Mouse (Mus musculus): ENCODE results near the gene Gipc2. TPM values are rescaled to one million over a fixed set of nuclear protein-coding genes. Genes with fewer than 3 reads are reported as not detected.

Gipc2 gene
- total and polyA plus RNA-seq, 3 experiments, result 0.33 TPM; not detected in 2

GRCm38 (mm10) chr3:152066696-152067095 lies 99.3 kb downstream of the Gipc2 start:
- no peaks in the 10 kb centered on the region for H3K27me3 ChIP-seq (ENCODE audit: insufficient read depth, low read length)
- H3K36me3 ChIP-seq (replicated peaks), result no peaks in the 10 kb centered on the region
- no peak for ATAC-seq (ENCODE audit: extremely low read depth, insufficient number of reproducible peaks, low FRiP score, poor library complexity, severe bottlenecking)
- peaks cover 7% of the 10 kb centered on the region; the same call in 1 of the 2 replicates for H3K9me3 ChIP-seq (replicated peaks)
- H3K4me3 ChIP-seq (ENCODE audit: low read depth, low read length), result no peak overlapping the region
- TF ChIP-seq TAL1 (conservative IDR thresholded peaks at IDR 0.05; ENCODE audit: low read depth, low read length), result no peak
- no peak for TF ChIP-seq GATA1 (IDR thresholded peaks at IDR 0.05; ENCODE audit: borderline replicate concordance, low read length)
- no peak for TF ChIP-seq CTCF (IDR thresholded peaks at IDR 0.05; ENCODE audit: low read depth, low read length)
- TF ChIP-seq GATA2 (IDR thresholded peaks at IDR 0.05; ENCODE audit: borderline replicate concordance, low read depth, low read length), result no peak
- no peak for TF ChIP-seq POLR2AphosphoS5 (IDR thresholded peaks at IDR 0.05; ENCODE audit: insufficient replicate concordance, low read depth, low read length)
- H3K4me1 ChIP-seq (ENCODE audit: insufficient read depth, low read depth, low read length), result no peaks in the 10 kb centered on the region
- DNase-seq (ENCODE audit: low spot score), result no peak

- no peaks in the 10 kb centered on the region for H3K36me3 ChIP-seq (replicated peaks)
- DNase-seq (ENCODE audit: low spot score), result no peak
- no peak for TF ChIP-seq POLR2AphosphoS5 (IDR thresholded peaks at IDR 0.05; ENCODE audit: insufficient replicate concordance, low read depth, low read length)
- no peak for TF ChIP-seq GATA2 (IDR thresholded peaks at IDR 0.05; ENCODE audit: borderline replicate concordance, low read depth, low read length)
- no peak for TF ChIP-seq CTCF (IDR thresholded peaks at IDR 0.05; ENCODE audit: low read depth, low read length)
- no peak for TF ChIP-seq TAL1 (conservative IDR thresholded peaks at IDR 0.05; ENCODE audit: low read depth, low read length)
- TF ChIP-seq GATA1 (IDR thresholded peaks at IDR 0.05; ENCODE audit: borderline replicate concordance, low read length), result no peak
- no peak overlapping the region for H3K4me3 ChIP-seq (ENCODE audit: low read depth, low read length)
- H3K9me3 ChIP-seq (replicated peaks), result no peaks in the 10 kb centered on the region
- H3K27me3 ChIP-seq (ENCODE audit: insufficient read depth, low read length), result no peaks in the 10 kb centered on the region
- no peak for ATAC-seq (ENCODE audit: extremely low read depth, insufficient number of reproducible peaks, low FRiP score, poor library complexity, severe bottlenecking)
- no peaks in the 10 kb centered on the region for H3K4me1 ChIP-seq (ENCODE audit: insufficient read depth, low read depth, low read length)
These were observed 100.2 kb downstream of the Gipc2 start for GRCm38 (mm10) chr3:152065806-152066205.

DNA sequence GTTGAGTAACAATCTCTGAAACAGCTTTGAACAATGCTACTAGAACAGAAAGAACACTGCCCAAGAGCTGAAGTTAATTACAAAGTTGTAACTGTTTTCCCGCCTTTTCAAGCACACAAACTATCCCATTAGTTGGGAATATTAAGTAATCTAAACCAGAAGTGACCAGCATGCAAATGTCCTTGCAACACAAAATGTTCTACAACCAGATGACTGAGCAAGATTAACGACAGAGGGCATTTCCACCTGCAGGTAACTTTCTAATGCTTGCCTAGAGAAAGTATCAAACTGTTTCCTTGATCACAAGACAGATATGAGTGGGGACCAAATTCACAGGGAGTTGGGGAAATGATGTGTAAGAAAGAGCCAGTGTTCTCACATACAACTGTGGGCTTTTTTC lies 101.9 kb downstream of the Gipc2 start:
- no peaks in the 10 kb centered on the region for H3K4me1 ChIP-seq (ENCODE audit: insufficient read depth, low read depth, low read length)
- no peak for DNase-seq (ENCODE audit: low spot score)
- no peak for ATAC-seq (ENCODE audit: extremely low read depth, insufficient number of reproducible peaks, low FRiP score, poor library complexity, severe bottlenecking)
- no peaks in the 10 kb centered on the region for H3K36me3 ChIP-seq (replicated peaks)
- TF ChIP-seq TAL1 (conservative IDR thresholded peaks at IDR 0.05; ENCODE audit: low read depth, low read length) (no peak), GATA2 (IDR thresholded peaks at IDR 0.05; ENCODE audit: borderline replicate concordance, low read depth, low read length) (no peak), GATA1 (IDR thresholded peaks at IDR 0.05; ENCODE audit: borderline replicate concordance, low read length) (no peak), POLR2AphosphoS5 (IDR thresholded peaks at IDR 0.05; ENCODE audit: insufficient replicate concordance, low read depth, low read length) (no peak), CTCF (IDR thresholded peaks at IDR 0.05; ENCODE audit: low read depth, low read length) (no peak)
- no peaks in the 10 kb centered on the region for H3K9me3 ChIP-seq (replicated peaks)
- H3K4me3 ChIP-seq (ENCODE audit: low read depth, low read length), result no peak overlapping the region
- H3K27me3 ChIP-seq (ENCODE audit: insufficient read depth, low read length), result no peaks in the 10 kb centered on the region

DNA sequence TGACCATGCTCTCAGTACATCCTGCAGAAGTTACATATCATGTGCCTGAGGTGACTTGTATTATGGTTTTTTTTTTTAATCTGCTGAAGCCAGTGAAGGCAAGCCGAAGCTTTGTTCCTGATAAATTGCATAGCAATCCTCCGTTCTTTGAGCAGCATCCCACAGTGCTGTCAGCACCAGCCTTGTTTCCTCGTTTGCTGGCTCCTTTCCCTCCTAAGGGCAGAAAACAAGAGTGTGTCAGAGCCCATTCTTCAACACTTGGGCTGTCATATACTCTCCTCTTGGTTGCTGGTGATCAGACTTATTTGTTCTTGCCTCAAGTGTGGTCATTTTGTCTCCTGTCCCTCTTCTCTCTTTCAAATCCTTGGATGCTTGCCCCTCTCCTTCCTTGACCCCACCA lies 103.2 kb downstream of the Gipc2 start:
- DNase-seq (ENCODE audit: low spot score), result no peak
- TF ChIP-seq POLR2AphosphoS5 (IDR thresholded peaks at IDR 0.05; ENCODE audit: insufficient replicate concordance, low read depth, low read length), result no peak
- no peak for TF ChIP-seq TAL1 (conservative IDR thresholded peaks at IDR 0.05; ENCODE audit: low read depth, low read length)
- Histone ChIP-seq H3K36me3 (replicated peaks) (no peaks in the 10 kb centered on the region), H3K9me3 (replicated peaks) (no peaks in the 10 kb centered on the region), H3K4me1 (ENCODE audit: insufficient read depth, low read depth, low read length) (no peaks in the 10 kb centered on the region), H3K27me3 (ENCODE audit: insufficient read depth, low read length) (no peaks in the 10 kb centered on the region), H3K4me3 (ENCODE audit: low read depth, low read length) (no peak overlapping the region)
- no peak for ATAC-seq (ENCODE audit: extremely low read depth, insufficient number of reproducible peaks, low FRiP score, poor library complexity, severe bottlenecking)

- ATAC-seq (ENCODE audit: extremely low read depth, insufficient number of reproducible peaks, low FRiP score, poor library complexity, severe bottlenecking), result no peak
- Histone ChIP-seq H3K4me1 (ENCODE audit: insufficient read depth, low read depth, low read length) (no peaks in the 10 kb centered on the region), H3K4me3 (ENCODE audit: low read depth, low read length) (no peak overlapping the region), H3K27me3 (ENCODE audit: insufficient read depth, low read length) (no peaks in the 10 kb centered on the region), H3K36me3 (replicated peaks) (no peaks in the 10 kb centered on the region), H3K9me3 (replicated peaks) (no peaks in the 10 kb centered on the region)
- TF ChIP-seq POLR2AphosphoS5 (IDR thresholded peaks at IDR 0.05; ENCODE audit: insufficient replicate concordance, low read depth, low read length), result no peak
- TF ChIP-seq TAL1 (conservative IDR thresholded peaks at IDR 0.05; ENCODE audit: low read depth, low read length), result no peak
- no peak for TF ChIP-seq CTCF (IDR thresholded peaks at IDR 0.05; ENCODE audit: low read depth, low read length)
- no peak for TF ChIP-seq GATA2 (IDR thresholded peaks at IDR 0.05; ENCODE audit: borderline replicate concordance, low read depth, low read length)
- no peak for TF ChIP-seq GATA1 (IDR thresholded peaks at IDR 0.05; ENCODE audit: borderline replicate concordance, low read length)
- DNase-seq (ENCODE audit: low spot score), result no peak
These were observed 104.9 kb downstream of the Gipc2 start for GRCm38 (mm10) chr3:152061145-152061544.

GRCm38 (mm10) chr3:152058235-152058634 lies 107.8 kb downstream of the Gipc2 start:
- no peak for DNase-seq (ENCODE audit: low spot score)
- TF ChIP-seq POLR2AphosphoS5 (IDR thresholded peaks at IDR 0.05; ENCODE audit: insufficient replicate concordance, low read depth, low read length) (no peak), GATA1 (IDR thresholded peaks at IDR 0.05; ENCODE audit: borderline replicate concordance, low read length) (no peak), CTCF (IDR thresholded peaks at IDR 0.05; ENCODE audit: low read depth, low read length) (no peak), GATA2 (IDR thresholded peaks at IDR 0.05; ENCODE audit: borderline replicate concordance, low read depth, low read length) (no peak), TAL1 (conservative IDR thresholded peaks at IDR 0.05; ENCODE audit: low read depth, low read length) (no peak)
- Histone ChIP-seq H3K9me3 (replicated peaks) (no peaks in the 10 kb centered on the region), H3K36me3 (replicated peaks) (no peaks in the 10 kb centered on the region), H3K27me3 (ENCODE audit: insufficient read depth, low read length) (no peaks in the 10 kb centered on the region), H3K4me1 (ENCODE audit: insufficient read depth, low read depth, low read length) (no peaks in the 10 kb centered on the region), H3K4me3 (ENCODE audit: low read depth, low read length) (no peak overlapping the region)
- no peak for ATAC-seq (ENCODE audit: extremely low read depth, insufficient number of reproducible peaks, low FRiP score, poor library complexity, severe bottlenecking)

DNA sequence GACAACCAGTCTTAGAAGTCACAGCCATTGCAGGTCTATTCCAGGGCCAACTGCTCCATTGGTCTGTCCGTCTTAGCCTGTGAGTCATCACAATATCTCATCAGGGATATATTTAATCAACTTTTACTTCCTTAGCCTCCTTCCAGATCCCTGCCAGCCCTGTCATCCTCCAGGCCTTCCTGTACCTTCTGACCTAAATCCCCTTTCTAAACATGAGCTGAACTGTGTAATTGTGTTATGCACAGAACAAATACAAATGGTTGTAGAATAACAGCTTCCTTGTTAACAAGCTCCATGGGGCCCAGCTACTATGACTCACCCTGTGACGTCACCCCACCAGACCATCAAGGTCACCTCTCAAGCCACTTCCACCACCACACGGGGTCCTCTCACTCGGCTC lies 111.8 kb downstream of the Gipc2 start:
- H3K4me1 ChIP-seq (ENCODE audit: insufficient read depth, low read depth, low read length), result no peaks in the 10 kb centered on the region
- H3K4me3 ChIP-seq (ENCODE audit: low read depth, low read length), result no peak overlapping the region

More for the DNA sequence above, 111.8 kb downstream of the Gipc2 start:
- H3K9me3 ChIP-seq (replicated peaks), result no peaks in the 10 kb centered on the region
- TF ChIP-seq CTCF (IDR thresholded peaks at IDR 0.05; ENCODE audit: low read depth, low read length), result no peak
- no peak for TF ChIP-seq GATA2 (IDR thresholded peaks at IDR 0.05; ENCODE audit: borderline replicate concordance, low read depth, low read length)
- no peak for TF ChIP-seq POLR2AphosphoS5 (IDR thresholded peaks at IDR 0.05; ENCODE audit: insufficient replicate concordance, low read depth, low read length)
- TF ChIP-seq GATA1 (IDR thresholded peaks at IDR 0.05; ENCODE audit: borderline replicate concordance, low read length), result no peak
- no peak for TF ChIP-seq TAL1 (conservative IDR thresholded peaks at IDR 0.05; ENCODE audit: low read depth, low read length)
- no peaks in the 10 kb centered on the region for H3K27me3 ChIP-seq (ENCODE audit: insufficient read depth, low read length)
- no peak for ATAC-seq (ENCODE audit: extremely low read depth, insufficient number of reproducible peaks, low FRiP score, poor library complexity, severe bottlenecking)
- H3K36me3 ChIP-seq (replicated peaks), result no peaks in the 10 kb centered on the region
- no peak for DNase-seq (ENCODE audit: low spot score)

Data from G1E (cell line).